Mouse (Mus musculus) forebrain, embryonic 15.5 days (tissue): ENCODE results near the gene Wrap73. TPM values are rescaled to one million over a fixed set of nuclear protein-coding genes. Genes with fewer than 3 reads are reported as not detected.

Experiments used
- ATAC-seq: fragments of 200-750 bp; cut with Nextera tagmentation; replicated peaks from 2 replicates; pipeline ENCODE4 v1.8.0; 2017; ENCODE audit warnings: mild to moderate bottlenecking, moderate TSS enrichment, moderate library complexity
- H3K27ac ChIP-seq: fragments of 300-500 bp; sonication (generic); replicated peaks from 2 replicates; pipeline ENCODE4 v1.5.1; 2015; ENCODE audit warnings: mild to moderate bottlenecking, inconsistent platforms
- H3K27me3 ChIP-seq: fragments of 300-500 bp; sonication (generic); 2 replicates; pipeline ENCODE4 v1.6.1; 2015; ENCODE audit warnings: inconsistent platforms
- H3K36me3 ChIP-seq: fragments of 300-500 bp; sonication (generic); 2 replicates; pipeline ENCODE4 v1.6.1; 2015; ENCODE audit warnings: mild to moderate bottlenecking, inconsistent platforms
- H3K4me1 ChIP-seq: fragments of 300-500 bp; sonication (generic); 2 replicates; pipeline ENCODE4 v1.6.1; 2015; ENCODE audit warnings: inconsistent platforms
- H3K4me2 ChIP-seq: fragments of 300-500 bp; sonication (generic); replicated peaks from 2 replicates; pipeline ENCODE4 v1.6.1; 2015; ENCODE audit warnings: mild to moderate bottlenecking, inconsistent platforms
- H3K4me3 ChIP-seq: fragments of 300-500 bp; sonication (generic); 2 replicates; pipeline ENCODE4 v1.5.1; 2015; ENCODE audit warnings: mild to moderate bottlenecking, inconsistent platforms
- H3K9ac ChIP-seq: fragments of 300-500 bp; sonication (generic); replicated peaks from 2 replicates; pipeline ENCODE4 v1.6.1; 2015; ENCODE audit warnings: mild to moderate bottlenecking, inconsistent platforms
- H3K9me3 ChIP-seq: fragments of 300-500 bp; sonication (generic); 2 replicates; pipeline ENCODE4 v1.6.1; 2016; ENCODE audit warnings: inconsistent platforms
- WGBS: fragments of 180-500 bp; shearing (Covaris S2); methylation state at CpG from one replicate; pipeline ENCODE4 v1.1.7; 2015; ENCODE audit warnings: mixed read lengths; 5-methylcytosine and 5-hydroxymethylcytosine counted together
- polyA plus RNA-seq: library from polyadenylated mRNA; unstranded; fragments of >200 nt; fragmentation: Nextera tagmentation; extraction: Ambion mirVana; gene quantifications from 2 replicates; pipeline ENCODE4 v1.2.1, GENCODE M21; 2015

Wrap73 gene
- polyA plus RNA-seq, 1 experiment from 2014 or later = 62.1 TPM

DNA sequence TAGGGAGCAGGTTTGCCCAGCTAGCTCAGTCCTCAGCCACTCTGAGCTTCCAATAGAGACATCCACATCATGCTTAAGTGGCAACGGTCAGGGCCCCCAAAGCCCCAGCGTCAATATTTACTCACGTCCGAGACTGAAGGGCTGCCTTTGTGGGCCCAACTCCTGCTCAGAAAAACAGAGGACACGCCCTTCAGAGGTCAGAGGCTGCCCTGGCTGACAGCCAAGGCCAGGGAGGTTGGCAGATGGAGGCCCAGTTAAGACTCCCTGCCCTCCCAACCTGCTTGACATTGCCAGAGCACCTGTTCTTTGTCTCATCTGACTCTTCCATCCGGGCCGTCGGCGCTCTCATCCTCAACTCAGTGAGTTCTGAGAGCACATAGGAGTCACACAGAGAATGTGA is 23.4 kb upstream of the Wrap73 start:
- Histone ChIP-seq H3K9ac (no peak overlapping the region), H3K27ac (no peak overlapping the region), H3K9me3 (no peaks in the 10 kb centered on the region), H3K4me1 (no peaks in the 10 kb centered on the region), H3K36me3 (no peaks in the 10 kb centered on the region), H3K27me3 (no peaks in the 10 kb centered on the region), H3K4me2 (no peak overlapping the region), H3K4me3 (no peak overlapping the region)
- ATAC-seq = no peak
- 76% methylated on average over 9 of the region's 9 CpGs for WGBS

DNA sequence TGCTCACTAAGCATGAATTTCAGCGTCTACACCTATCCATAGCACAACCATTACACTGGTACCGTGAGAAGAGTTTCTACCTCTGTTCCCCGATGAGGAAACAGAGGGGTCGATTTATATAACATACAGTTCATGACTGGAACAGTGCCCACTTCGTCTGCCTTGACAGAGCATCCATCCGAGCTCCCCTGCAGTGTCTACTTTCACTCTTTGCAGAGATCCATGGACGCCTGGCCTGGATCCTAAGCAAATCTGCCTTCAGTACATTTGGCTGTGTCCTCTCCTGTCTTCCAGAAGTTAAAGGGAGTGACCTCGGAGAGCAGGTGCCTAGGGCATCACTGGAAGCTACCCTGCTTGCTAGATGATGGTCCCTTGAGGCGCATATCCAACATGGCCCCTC is 23.0 kb upstream of the Wrap73 start:
- no peaks in the 10 kb centered on the region for H3K36me3 ChIP-seq
- ATAC-seq = no peak
- no peak overlapping the region for H3K4me3 ChIP-seq
- H3K9me3 ChIP-seq = no peaks in the 10 kb centered on the region
- no peaks in the 10 kb centered on the region for H3K4me1 ChIP-seq
- no peak overlapping the region for H3K4me2 ChIP-seq
- no peak overlapping the region for H3K9ac ChIP-seq
- H3K27me3 ChIP-seq = no peaks in the 10 kb centered on the region
- no peak overlapping the region for H3K27ac ChIP-seq
- 88% methylated on average over 9 of the region's 9 CpGs for WGBS

DNA sequence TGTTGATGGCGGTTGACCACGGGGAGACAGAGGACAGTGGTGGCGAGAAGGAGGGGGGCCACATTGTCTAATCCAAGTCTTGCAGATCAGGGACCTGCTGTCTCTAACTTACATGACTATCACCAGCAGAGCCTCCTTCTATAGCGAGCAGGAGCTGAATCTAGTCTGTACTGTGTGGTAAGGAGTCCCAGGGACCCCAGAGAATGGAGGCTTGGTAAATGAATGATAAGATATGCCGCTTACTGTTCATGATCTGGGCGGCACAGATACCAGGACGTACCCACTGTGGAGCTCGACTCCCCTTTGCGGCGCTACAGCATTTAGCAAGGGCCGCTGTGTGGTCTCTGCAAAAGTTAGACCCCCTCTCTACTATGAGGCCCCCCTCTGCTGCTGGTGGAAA is 20.4 kb upstream of the Wrap73 start:
- Histone ChIP-seq H3K9me3 (no peaks in the 10 kb centered on the region), H3K9ac (no peak overlapping the region), H3K36me3 (no peaks in the 10 kb centered on the region), H3K4me1 (no peaks in the 10 kb centered on the region), H3K4me3 (no peak overlapping the region), H3K27me3 (no peaks in the 10 kb centered on the region), H3K27ac (no peak overlapping the region), H3K4me2 (no peak overlapping the region)
- 62% methylated on average over 11 of the region's 11 CpGs for WGBS
- no peak for ATAC-seq

DNA sequence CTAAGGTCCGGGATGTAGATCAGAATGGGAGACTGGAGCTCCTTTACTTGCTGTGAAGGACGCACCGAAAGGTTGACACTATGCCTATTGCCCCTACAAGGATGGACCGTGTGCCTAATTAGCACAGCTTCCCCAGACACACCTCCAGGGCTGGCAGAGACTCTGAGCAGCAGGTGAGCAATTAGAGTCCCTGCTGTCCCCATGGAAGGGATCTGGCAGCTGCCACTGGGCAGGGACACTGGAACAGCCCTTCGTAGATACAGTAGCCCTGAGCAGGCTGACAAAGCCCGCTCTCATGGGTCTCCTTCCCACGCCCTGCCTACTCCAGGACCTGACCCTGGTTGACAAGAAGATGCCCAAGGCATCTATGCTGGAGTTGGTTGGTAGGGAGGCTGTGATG is 19.8 kb upstream of the Wrap73 start:
- Histone ChIP-seq H3K27ac (no peak overlapping the region), H3K9ac (no peak overlapping the region), H3K4me2 (no peak overlapping the region), H3K4me1 (no peaks in the 10 kb centered on the region), H3K36me3 (no peaks in the 10 kb centered on the region), H3K27me3 (no peaks in the 10 kb centered on the region), H3K9me3 (no peaks in the 10 kb centered on the region), H3K4me3 (no peak overlapping the region)
- 75% methylated on average over 7 of the region's 7 CpGs for WGBS
- ATAC-seq = no peak

DNA sequence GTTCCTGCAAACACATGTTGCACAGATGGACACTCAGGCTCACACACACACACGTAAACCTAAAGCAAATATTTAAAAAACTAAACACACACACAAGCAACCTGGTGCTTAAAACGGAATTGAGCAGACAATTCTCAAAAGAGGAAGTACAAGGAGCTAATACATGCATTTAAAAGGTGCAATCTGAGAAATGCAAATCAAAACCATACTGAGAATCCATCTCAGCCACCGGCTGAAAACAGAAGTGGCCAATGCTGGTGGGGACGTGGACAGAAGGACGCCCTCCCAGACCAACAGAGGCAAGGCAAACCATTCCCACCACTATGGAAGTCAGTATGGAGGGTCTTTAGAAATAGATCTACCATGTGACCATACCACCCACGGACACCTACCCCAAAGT is 18.6 kb upstream of the Wrap73 start:
- no peak overlapping the region for H3K27ac ChIP-seq
- no peak overlapping the region for H3K4me2 ChIP-seq
- no peaks in the 10 kb centered on the region for H3K4me1 ChIP-seq
- 86% methylated on average over 6 of the region's 6 CpGs for WGBS
- H3K27me3 ChIP-seq = no peaks in the 10 kb centered on the region
- H3K36me3 ChIP-seq = no peaks in the 10 kb centered on the region
- no peak overlapping the region for H3K9ac ChIP-seq
- ATAC-seq = no peak
- no peaks in the 10 kb centered on the region for H3K9me3 ChIP-seq
- H3K4me3 ChIP-seq = no peak overlapping the region

DNA sequence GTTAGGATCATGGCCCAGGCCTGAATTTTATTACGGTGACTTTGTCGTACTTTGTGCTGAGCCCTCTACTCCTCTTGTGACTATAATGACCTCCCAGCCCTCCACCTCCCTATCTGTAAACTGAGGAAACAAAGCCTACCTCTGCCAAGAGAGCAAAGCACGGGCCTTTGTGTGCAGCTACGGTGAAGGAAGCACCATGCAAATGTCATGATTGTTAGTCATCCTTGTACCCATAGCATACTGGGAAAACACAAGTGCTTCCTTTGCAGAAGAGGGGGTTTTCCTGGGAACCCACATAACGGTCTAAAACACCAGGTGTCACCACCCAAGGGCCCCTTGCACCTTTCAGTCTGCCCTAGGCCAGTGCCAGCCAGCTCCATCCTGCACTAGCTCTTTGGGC is 17.0 kb upstream of the Wrap73 start:
- Histone ChIP-seq H3K4me3 (no peak overlapping the region), H3K9ac (no peak overlapping the region), H3K27me3 (no peaks in the 10 kb centered on the region), H3K4me1 (no peaks in the 10 kb centered on the region), H3K27ac (no peak overlapping the region), H3K4me2 (no peak overlapping the region), H3K36me3 (no peaks in the 10 kb centered on the region), H3K9me3 (no peaks in the 10 kb centered on the region)
- WGBS = 75% methylated on average over 5 of the region's 5 CpGs
- no peak for ATAC-seq

DNA sequence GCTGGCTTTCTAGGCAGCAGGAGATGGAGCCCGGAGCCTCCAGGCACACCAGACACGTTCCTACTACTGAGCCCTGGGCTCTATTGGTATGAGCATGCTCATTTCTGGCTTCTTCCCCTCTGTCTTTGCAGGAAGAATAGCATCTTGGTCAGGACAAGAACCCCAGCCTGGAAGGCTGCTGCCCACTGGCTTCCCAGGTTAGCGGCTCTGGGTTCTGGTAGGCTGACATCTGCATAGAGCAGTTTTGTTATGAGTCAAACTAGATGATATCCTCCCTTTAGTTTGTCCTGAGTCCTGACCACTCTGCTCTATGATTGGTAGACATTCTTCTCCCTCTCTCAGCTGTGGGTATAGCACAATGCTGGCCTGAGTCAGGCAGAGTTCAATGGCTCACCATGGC is 14.9 kb upstream of the Wrap73 start:
- no peak overlapping the region for H3K27ac ChIP-seq
- no peak overlapping the region for H3K4me2 ChIP-seq
- no peaks in the 10 kb centered on the region for H3K27me3 ChIP-seq
- H3K4me1 ChIP-seq = no peaks in the 10 kb centered on the region
- no peak overlapping the region for H3K9ac ChIP-seq
- H3K9me3 ChIP-seq = no peaks in the 10 kb centered on the region
- no peak for ATAC-seq
- no peak overlapping the region for H3K4me3 ChIP-seq
- H3K36me3 ChIP-seq = no peaks in the 10 kb centered on the region
- 71% methylated on average over 3 of the region's 3 CpGs for WGBS

DNA sequence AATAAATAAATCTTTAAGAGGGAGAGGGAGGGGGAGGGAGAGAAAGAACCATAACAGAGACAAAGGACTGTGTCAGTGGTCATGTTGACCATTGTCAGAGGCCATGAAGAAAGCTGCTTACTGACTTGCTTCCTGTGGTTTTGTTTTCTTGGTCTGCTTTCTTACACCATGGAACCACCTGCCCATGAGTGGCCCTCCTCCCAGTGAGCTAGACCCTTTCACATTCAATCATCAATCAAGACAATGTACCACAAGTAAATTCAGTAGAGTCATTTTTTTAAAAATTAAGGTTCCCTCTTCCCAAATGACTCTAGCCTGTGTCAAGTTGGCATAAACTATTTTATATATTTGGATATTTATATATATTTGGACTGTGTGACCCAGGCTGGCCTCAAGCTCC is 12.2 kb upstream of the Wrap73 start:
- H3K9ac ChIP-seq = no peak overlapping the region
- H3K4me2 ChIP-seq = no peak overlapping the region
- H3K4me3 ChIP-seq = no peak overlapping the region
- peaks cover 6% of the 10 kb centered on the region; the same call in 1 of the 2 replicates for H3K27me3 ChIP-seq
- no peak for ATAC-seq
- no peaks in the 10 kb centered on the region for H3K9me3 ChIP-seq
- no peak overlapping the region for H3K27ac ChIP-seq
- H3K36me3 ChIP-seq = no peaks in the 10 kb centered on the region
- no peaks in the 10 kb centered on the region for H3K4me1 ChIP-seq

DNA sequence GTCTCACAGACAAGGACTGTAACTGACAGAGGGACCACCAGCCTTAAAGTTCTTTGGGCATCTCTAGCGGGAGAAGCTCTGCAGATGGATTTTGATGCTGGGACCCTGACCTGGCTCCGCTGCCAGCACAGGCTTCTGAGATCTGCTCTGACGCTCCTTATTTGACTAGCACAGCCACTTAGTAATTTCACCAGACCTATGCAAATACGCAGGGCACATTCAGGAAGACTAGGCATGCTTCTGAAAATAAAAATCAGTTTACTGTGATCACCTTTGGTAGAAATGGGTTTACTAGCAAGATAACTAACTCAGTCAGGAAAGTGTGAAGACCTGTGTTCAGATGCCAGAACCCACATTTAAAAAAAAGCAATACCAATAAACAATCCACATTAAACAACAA is 10.3 kb upstream of the Wrap73 start:
- WGBS = 74% methylated on average over 4 of the region's 4 CpGs
- H3K27me3 ChIP-seq = peaks cover 22% of the 10 kb centered on the region
- H3K36me3 ChIP-seq = no peaks in the 10 kb centered on the region
- no peak overlapping the region for H3K9ac ChIP-seq
- no peak overlapping the region for H3K27ac ChIP-seq
- ATAC-seq = no peak
- no peak overlapping the region for H3K4me3 ChIP-seq
- H3K4me2 ChIP-seq = no peak overlapping the region
- H3K4me1 ChIP-seq = no peaks in the 10 kb centered on the region
- no peaks in the 10 kb centered on the region for H3K9me3 ChIP-seq

DNA sequence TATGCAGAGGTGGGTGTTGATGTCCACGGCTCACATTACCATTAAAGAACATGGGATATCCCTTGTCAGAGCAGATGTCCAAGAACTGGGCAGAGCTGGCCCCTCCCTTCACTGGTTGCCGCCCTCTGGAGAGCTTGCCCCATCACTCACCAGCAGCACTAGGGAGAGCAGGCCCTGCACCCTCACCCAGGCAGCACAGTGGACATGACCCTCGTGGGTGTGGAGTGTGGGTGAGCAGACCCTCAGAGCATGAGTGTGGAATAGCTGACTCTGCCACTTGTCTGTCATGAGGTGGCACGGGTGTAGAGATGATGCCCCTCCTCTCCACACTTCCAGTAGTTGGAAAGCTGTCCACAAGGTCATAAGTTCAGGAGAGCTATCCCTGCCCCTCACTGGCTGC is 7.4 kb upstream of the Wrap73 start:
- H3K27ac ChIP-seq = no peak overlapping the region
- peaks cover 6% of the 10 kb centered on the region for H3K4me1 ChIP-seq
- no peak for ATAC-seq
- H3K27me3 ChIP-seq = peaks cover 48% of the 10 kb centered on the region
- no peak overlapping the region for H3K4me3 ChIP-seq
- no peak overlapping the region for H3K9ac ChIP-seq
- WGBS = 71% methylated on average over 4 of the region's 4 CpGs
- no peaks in the 10 kb centered on the region for H3K9me3 ChIP-seq
- no peak overlapping the region for H3K4me2 ChIP-seq
- no peaks in the 10 kb centered on the region for H3K36me3 ChIP-seq

DNA sequence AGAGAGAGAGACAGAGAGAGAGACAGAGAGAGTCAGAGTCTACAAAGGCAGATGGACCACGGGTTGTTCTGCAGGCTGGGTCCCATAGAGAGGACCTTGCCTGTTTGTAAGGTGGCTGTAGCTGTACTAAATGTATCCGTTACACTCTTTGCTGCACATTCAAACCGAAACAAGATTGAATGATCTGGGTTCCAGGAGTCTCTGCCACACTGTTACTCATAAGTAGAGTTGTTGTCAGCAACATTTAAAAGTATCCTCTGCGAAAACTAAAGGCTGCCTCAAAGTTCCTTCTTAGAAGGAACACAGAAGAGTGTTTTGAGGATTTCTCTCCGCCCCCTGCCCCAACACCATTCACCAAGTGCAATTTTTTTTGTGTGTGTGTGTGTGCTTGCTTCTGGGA is 5.0 kb upstream of the Wrap73 start:
- Histone ChIP-seq H3K9me3 (no peaks in the 10 kb centered on the region), H3K4me1 (peaks cover 28% of the 10 kb centered on the region), H3K36me3 (no peaks in the 10 kb centered on the region), H3K4me3 (no peak overlapping the region), H3K9ac (no peak overlapping the region), H3K27ac (no peak overlapping the region), H3K4me2 (no peak overlapping the region), H3K27me3 (peaks cover 66% of the 10 kb centered on the region)
- no peak for ATAC-seq
- 59% methylated on average over 5 of the region's 5 CpGs for WGBS

DNA sequence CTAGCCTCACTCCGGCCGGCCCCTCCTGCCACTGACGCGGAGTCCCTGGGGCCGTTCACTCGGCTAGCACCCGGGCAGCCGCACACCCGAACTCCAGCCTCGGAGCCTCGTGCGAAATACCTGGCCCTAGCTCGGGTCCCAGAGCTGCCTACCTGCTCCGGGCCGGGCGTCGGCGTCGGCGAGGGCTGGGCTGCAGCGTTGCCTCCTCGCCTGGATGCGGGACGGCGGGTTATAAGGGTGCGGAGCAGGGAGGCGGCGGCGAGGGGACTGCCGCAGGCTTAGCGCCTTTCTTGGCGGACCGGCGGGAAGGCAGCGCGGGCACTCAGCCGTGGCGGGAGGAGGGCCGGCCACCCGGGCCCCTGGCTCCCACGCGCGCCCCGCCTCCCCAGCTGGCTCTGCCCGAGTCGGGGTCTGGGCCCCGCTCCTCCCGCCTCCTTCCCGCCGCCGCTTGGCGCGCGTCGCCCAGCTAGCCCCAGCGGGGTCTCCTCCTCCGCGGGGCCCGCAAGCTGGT is 2.4 kb upstream of the Wrap73 start:
- Histone ChIP-seq H3K9me3 (no peaks in the 10 kb centered on the region), H3K27me3 (peaks cover 60% of the 10 kb centered on the region), H3K4me3 (peak overlapping the region; percentile 45), H3K4me1 (peaks cover 41% of the 10 kb centered on the region), H3K36me3 (no peaks in the 10 kb centered on the region), H3K4me2 (peak overlapping the region; percentile 94), H3K27ac (no peak overlapping the region), H3K9ac (peak overlapping the region; percentile 43)
- WGBS = under 1% methylated on average over 53 of the region's 59 CpGs
- no peak for ATAC-seq

DNA sequence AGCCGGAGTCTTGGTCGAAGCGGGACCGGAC is 2.2 kb upstream of the Wrap73 start, which contains the start of gene Trp73:
Trp73 (minus strand) TSS at position 27 of the 31 bp plus-strand sequence.
- no peak for ATAC-seq
- Histone ChIP-seq H3K27ac (no peak within 1 kb of the TSS), H3K4me1 (peaks cover 41% of the 10 kb centered on the region), H3K4me2 (peak within 1 kb of the TSS; percentile 94), H3K9ac (peak within 1 kb of the TSS; percentile 43), H3K27me3 (peaks cover 60% of the 10 kb centered on the region), H3K36me3 (no peaks in the 10 kb centered on the region), H3K4me3 (peak within 1 kb of the TSS; percentile 45), H3K9me3 (no peaks in the 10 kb centered on the region)
- WGBS = 0% methylated on average over 4 of the region's 4 CpGs
